Mouse (Mus musculus) ES-E14 (cell line): Measurements from ENCODE around the gene Amacr. TPM values are rescaled to one million over a fixed set of nuclear protein-coding genes. Genes with fewer than 3 reads are reported as not detected.

Experiments used
- DNase-seq: peaks from one replicate; pipeline ENCODE4 v3.0.0-alpha.2; 2013; ENCODE audit warnings: low read depth, low spot score
- H3K27ac ChIP-seq: 2 replicates; pipeline ENCODE4 v1.5.1; 2012; ENCODE audit warnings: low read depth, mild to moderate bottlenecking, low read length, moderate library complexity, mixed read lengths; ENCODE audit not compliant: poor library complexity, insufficient read depth, severe bottlenecking
- H3K36me3 ChIP-seq: 2 replicates; pipeline ENCODE4 v1.6.1; 2012; ENCODE audit warnings: mild to moderate bottlenecking, low read length, moderate library complexity, mixed read lengths; ENCODE audit not compliant: control insufficient read depth, poor library complexity, insufficient read depth, severe bottlenecking
- H3K4me1 ChIP-seq, 2 experiments: fragments of 150-350 bp in 1 of 2; sonication (generic) in 1 of 2; 2 replicates each; pipeline ENCODE4 v1.6.1; 2012; ENCODE audit warnings: low read length in 2 of 2, mild to moderate bottlenecking in 1 of 2, mixed read lengths in 1 of 2; ENCODE audit not compliant: control insufficient read depth in 2 of 2, insufficient read depth in 2 of 2, poor library complexity in 1 of 2
- H3K4me3 ChIP-seq, 2 experiments: fragments of 150-350 bp in 1 of 2; sonication (generic) in 1 of 2; 2 replicates each; pipeline ENCODE4 v1.5.1; 2012; ENCODE audit warnings: low read length in 2 of 2, low read depth in 1 of 2, mild to moderate bottlenecking in 1 of 2, mixed read lengths in 1 of 2; ENCODE audit not compliant: insufficient read depth in 1 of 2, poor library complexity in 1 of 2, severe bottlenecking in 1 of 2
- H3K9ac ChIP-seq: 2 replicates; pipeline ENCODE4 v1.6.1; 2012; ENCODE audit warnings: low read depth, mild to moderate bottlenecking, low read length, mixed read lengths; ENCODE audit not compliant: poor library complexity, insufficient read depth, severe bottlenecking
- H3K9me3 ChIP-seq: fragments of 150-350 bp; sonication (generic); 2 replicates; pipeline ENCODE4 v1.6.1; 2012; ENCODE audit warnings: low read depth, mild to moderate bottlenecking, low read length; ENCODE audit not compliant: control insufficient read depth, insufficient read depth
- CHD2 ChIP-seq: IDR thresholded peaks from 2 replicates; pipeline ENCODE4 v1.6.1; 2014; ENCODE audit warnings: mild to moderate bottlenecking, low read depth, low read length, inconsistent platforms
- HCFC1 ChIP-seq: IDR thresholded peaks from 2 replicates; pipeline ENCODE4 v1.6.1; 2012; ENCODE audit warnings: low read length, inconsistent platforms, borderline replicate concordance; ENCODE audit not compliant: insufficient read depth
- MAFK ChIP-seq: IDR thresholded peaks from 2 replicates; pipeline ENCODE4 v1.6.1; 2014; ENCODE audit warnings: mild to moderate bottlenecking, low read depth, low read length, inconsistent platforms; ENCODE audit not compliant: insufficient read depth
- ZC3H11A ChIP-seq: IDR thresholded peaks from 2 replicates; pipeline ENCODE4 v1.6.1; 2012; ENCODE audit warnings: low read depth, mild to moderate bottlenecking, inconsistent platforms, low read length, borderline replicate concordance
- ZNF384 ChIP-seq: IDR thresholded peaks from 2 replicates; pipeline ENCODE4 v1.6.1; 2012; ENCODE audit warnings: low read depth, low read length, inconsistent platforms
- in situ Hi-C, 2 experiments: fragments of 600-800 bp; cut with MboI; formaldehyde crosslinking; loops; one replicate each; pipeline ENCODE4 v1.15.1; 2025; ENCODE audit warnings: low sequenced_read_pairs in 2 of 2, inconsistent platforms in 1 of 2; ENCODE audit not compliant: unreplicated experiment in 2 of 2
- total RNA-seq: library from RNA; depleted of rRNA; stranded (reverse); fragments of 300-350 nt; gene quantifications from 2 replicates; pipeline ENCODE4 v1.2.3, GENCODE M21; 2012

Gene Amacr
- total RNA-seq, 1 experiment: 9.7 TPM

- Histone ChIP-seq H3K36me3 (no peaks in the 10 kb centered on the region; the same call in 1 of the 2 replicates), H3K4me1 (peaks cover 2 to 6% of the 10 kb centered on the region in 2 experiments; a peak in 1 of 4 replicates), H3K9me3 (no peaks in the 10 kb centered on the region), H3K9ac (no peak overlapping the region), H3K4me3 (no peak overlapping the region), H3K27ac (no peak overlapping the region)
- TF ChIP-seq HCFC1 (no peak), ZNF384 (no peak), CHD2 (no peak), ZC3H11A (no peak), MAFK (no peak)
- DNase-seq: no peak
- in situ Hi-C loops: no loop called here
Observed at GRCm38 (mm10) chr15:10991566-10991965, 10.0 kb downstream of the Amacr start.

GRCm38 (mm10) chr15:10999832-11000231 is 18.3 kb downstream of the Amacr start:
- in situ Hi-C loops: no loop called here
- no peak overlapping the region for H3K9ac ChIP-seq
- no peak for DNase-seq

GRCm38 (mm10) chr15:11000421-11000820 is 18.9 kb downstream of the Amacr start, which contains the start of gene Slc45a2:
Gene Slc45a2 (plus strand): TSS chr15:11000721.
- Histone ChIP-seq H3K36me3 (no peaks in the 10 kb centered on the region), H3K4me3 (no peak within 1 kb of the TSS), H3K4me1 (0 out of 4 replicates have a peak, but pooled peaks cover 0 to 2% of the 10 kb centered on the region in 2 experiments), H3K27ac (no peak within 1 kb of the TSS), H3K9me3 (no peaks in the 10 kb centered on the region), H3K9ac (no peak within 1 kb of the TSS)
- DNase-seq: no peak
- in situ Hi-C loops: no loop called here
- TF ChIP-seq HCFC1 (no peak), CHD2 (no peak), ZC3H11A (no peak), MAFK (no peak), ZNF384 (no peak)

More at GRCm38 (mm10) chr15:10999832-11000231, 18.3 kb downstream of the Amacr start:
- Histone ChIP-seq H3K4me3 (no peak overlapping the region), H3K9me3 (no peaks in the 10 kb centered on the region), H3K27ac (no peak overlapping the region), H3K36me3 (no peaks in the 10 kb centered on the region), H3K4me1 (0 out of 4 replicates have a peak, but pooled peaks cover 0 to 2% of the 10 kb centered on the region in 2 experiments)
- TF ChIP-seq HCFC1 (peak; percentile 82), CHD2 (no peak)

GRCm38 (mm10) chr15:11003791-11004190 is 22.2 kb downstream of the Amacr start:
- 0 out of 4 replicates have a peak, but pooled peaks cover 0 to 2% of the 10 kb centered on the region in 2 experiments for H3K4me1 ChIP-seq
- no peaks in the 10 kb centered on the region for H3K36me3 ChIP-seq
- no peak for DNase-seq
- H3K9me3 ChIP-seq: no peaks in the 10 kb centered on the region
- no peak overlapping the region for H3K4me3 ChIP-seq
- TF ChIP-seq CHD2 (no peak), ZC3H11A (no peak), ZNF384 (no peak), MAFK (no peak), HCFC1 (no peak)
- in situ Hi-C loops: no loop called here
- no peak overlapping the region for H3K9ac ChIP-seq
- H3K27ac ChIP-seq: no peak overlapping the region

GRCm38 (mm10) chr15:11004646-11005045 is 23.1 kb downstream of the Amacr start:
- Histone ChIP-seq H3K4me3 (no peak overlapping the region), H3K27ac (no peak overlapping the region), H3K9ac (no peak overlapping the region), H3K36me3 (no peaks in the 10 kb centered on the region), H3K9me3 (no peaks in the 10 kb centered on the region), H3K4me1 (0 out of 4 replicates have a peak, but pooled peaks cover 0 to 2% of the 10 kb centered on the region in 2 experiments)
- no peak for TF ChIP-seq ZNF384
- TF ChIP-seq MAFK: no peak
- no peak for TF ChIP-seq HCFC1
- no peak for TF ChIP-seq CHD2
- no peak for TF ChIP-seq ZC3H11A
- no peak for DNase-seq
- in situ Hi-C loops: no loop called here
